In the genomic region with DNA sequence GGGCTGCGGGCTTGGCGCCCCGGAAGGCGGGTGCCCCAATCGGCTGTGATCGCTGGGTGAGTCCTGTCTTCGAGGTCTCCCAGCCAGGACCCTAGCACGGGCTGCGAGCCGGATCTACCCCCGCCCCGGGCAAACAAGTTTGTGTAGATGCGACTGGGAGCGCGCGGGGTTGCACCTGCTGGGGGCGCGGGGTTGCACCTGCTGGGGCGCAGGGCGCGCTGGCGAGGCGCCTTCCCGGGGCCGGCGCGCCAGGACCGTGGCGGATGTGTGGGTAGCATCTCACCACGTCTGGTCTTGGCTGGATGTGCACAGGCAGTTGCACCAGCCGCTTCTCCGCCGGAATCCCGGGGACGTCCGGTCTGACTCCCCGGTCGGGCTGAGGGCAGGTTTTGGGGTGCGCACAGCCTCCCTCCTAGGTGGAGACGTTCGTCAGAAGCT, we compare ENCODE assay signal across 8 mouse cellular contexts. TPM values are rescaled to one million over a fixed set of nuclear protein-coding genes. Genes with fewer than 3 reads are reported as not detected.
DNase-seq lines count a peak whose midpoint lies in the region; ATAC-seq and TF ChIP-seq lines count a peak whose summit lies in the region.

No protein-coding gene starts in this region.

- H3K4me1 ChIP-seq in heart, embryonic 10.5 days = peaks cover 15% of the 10 kb centered on the region
- H3K4me1 ChIP-seq in forebrain, embryonic 15.5 days = peaks cover 46% of the 10 kb centered on the region
- peaks cover 12% of the 10 kb centered on the region for H3K4me1 ChIP-seq in limb, embryonic 13.5 days
- peaks cover 22% of the 10 kb centered on the region; the same call in 1 of the 2 replicates for H3K4me1 ChIP-seq in midbrain, postnatal 0 days (ENCODE audit: insufficient read depth, low read length)

- no peaks in the 10 kb centered on the region for H3K36me3 ChIP-seq in heart, embryonic 10.5 days
- no peaks in the 10 kb centered on the region for H3K36me3 ChIP-seq in forebrain, embryonic 15.5 days
- no peaks in the 10 kb centered on the region for H3K36me3 ChIP-seq in limb, embryonic 13.5 days
- no peaks in the 10 kb centered on the region for H3K36me3 ChIP-seq in midbrain, postnatal 0 days (ENCODE audit: insufficient read depth, low read length)

- WGBS in heart, embryonic 10.5 days = 2% methylated on average over 41 of the region's 41 CpGs
- WGBS in forebrain, embryonic 15.5 days = under 1% methylated on average over 41 of the region's 41 CpGs
- WGBS in limb, embryonic 13.5 days = under 1% methylated on average over 41 of the region's 41 CpGs
- WGBS in midbrain, postnatal 0 days = 0% methylated on average over 34 of the region's 41 CpGs

- no peak for DNase-seq in heart, embryonic 10.5 days (ENCODE audit: low spot score)
- no peak for DNase-seq in heart, adult 11 months
- peak; percentile 25 to 45 for DNase-seq in adrenal gland, postnatal 36 days
- DNase-seq in midbrain, postnatal 0 days (ENCODE audit: low spot score) = no peak
- DNase-seq in yolk sac, embryonic 10.5 days (ENCODE audit: low spot score) = no peak

- peak overlapping the region; percentile 69 for H3K27ac ChIP-seq in heart, embryonic 10.5 days
- H3K27ac ChIP-seq in forebrain, embryonic 15.5 days (replicated peaks) = peak overlapping the region; percentile 79
- no peak overlapping the region for H3K27ac ChIP-seq in limb, embryonic 13.5 days
- H3K27ac ChIP-seq in midbrain, postnatal 0 days (ENCODE audit: low read depth, low read length) = peak overlapping the region; percentile 81

- peak overlapping the region; percentile 78 for H3K9ac ChIP-seq in forebrain, embryonic 15.5 days (replicated peaks)
- H3K9ac ChIP-seq in limb, embryonic 13.5 days = peak overlapping the region; percentile 59
- H3K9ac ChIP-seq in midbrain, postnatal 0 days (replicated peaks; ENCODE audit: low read length, poor library complexity, severe bottlenecking) = peak overlapping the region; percentile 84

- peak overlapping the region; percentile 70 for H3K4me3 ChIP-seq in heart, embryonic 10.5 days
- peak overlapping the region; percentile 68 for H3K4me3 ChIP-seq in forebrain, embryonic 15.5 days
- H3K4me3 ChIP-seq in limb, embryonic 13.5 days = peak overlapping the region; percentile 55
- H3K4me3 ChIP-seq in midbrain, postnatal 0 days (ENCODE audit: low read depth, low read length) = peak overlapping the region; percentile 91

- H3K4me2 ChIP-seq in forebrain, embryonic 15.5 days (replicated peaks) = peak overlapping the region; percentile 87
- peak overlapping the region; percentile 93 for H3K4me2 ChIP-seq in limb, embryonic 13.5 days (replicated peaks)
- peak overlapping the region; percentile 81 for H3K4me2 ChIP-seq in midbrain, postnatal 0 days (ENCODE audit: low read depth, low read length, poor library complexity, severe bottlenecking)

- peaks cover 56% of the 10 kb centered on the region for H3K27me3 ChIP-seq in heart, embryonic 10.5 days (ENCODE audit: insufficient read depth, poor library complexity, severe bottlenecking)
- H3K27me3 ChIP-seq in forebrain, embryonic 15.5 days = no peaks in the 10 kb centered on the region
- H3K27me3 ChIP-seq in limb, embryonic 13.5 days = peaks cover 73% of the 10 kb centered on the region
- H3K27me3 ChIP-seq in midbrain, postnatal 0 days (ENCODE audit: insufficient read depth, low read length) = no peaks in the 10 kb centered on the region

- no peaks in the 10 kb centered on the region for H3K9me3 ChIP-seq in heart, embryonic 10.5 days
- no peaks in the 10 kb centered on the region for H3K9me3 ChIP-seq in forebrain, embryonic 15.5 days
- no peaks in the 10 kb centered on the region for H3K9me3 ChIP-seq in limb, embryonic 13.5 days
- no peaks in the 10 kb centered on the region for H3K9me3 ChIP-seq in midbrain, postnatal 0 days (ENCODE audit: low read length)

- no peak; the same call in 1 of the 2 replicates for TF ChIP-seq CTCF in midbrain, postnatal 0 days (IDR thresholded peaks at IDR 0.05)

- ATAC-seq in forebrain, embryonic 15.5 days (replicated peaks) = peak; percentile 57
- ATAC-seq in limb, embryonic 13.5 days (ENCODE audit: low FRiP score, low read depth) = no peak
- ATAC-seq in midbrain, postnatal 0 days (ENCODE audit: low FRiP score) = peak; percentile 33
- no peak for ATAC-seq in activated CD4-positive, CD25-positive, alpha-beta regulatory T cell, adult 4 months

RNA-seq across cellular contexts. Expression of gene Wscd1, which starts 1.5 kb away (rescaled TPM):
- polyA plus RNA-seq in heart, embryonic 10.5 days (2016; fragmentation: Nextera tagmentation; extraction: Ambion mirVana) = 3.1 and 3.3 TPM in 2 replicates
- 1 to 10 TPM; 5.0 to 7.4 TPM for total RNA-seq in adrenal gland, postnatal 36 days (2021)
- polyA plus RNA-seq in forebrain, embryonic 15.5 days (2015; fragmentation: Nextera tagmentation; extraction: Ambion mirVana) = 52.2 and 58.4 TPM in 2 replicates
- 2.4 and 2.8 TPM in 2 replicates for polyA plus RNA-seq in limb, embryonic 13.5 days (2015; fragmentation: Nextera tagmentation; extraction: Ambion mirVana)
- 143 and 167 TPM in 2 replicates for total RNA-seq in midbrain, postnatal 0 days (2014; rRNA removed)
- 81.5 and 82.4 TPM in 2 replicates for polyA plus RNA-seq in midbrain, postnatal 0 days (2015; fragmentation: Nextera tagmentation; extraction: Ambion mirVana)
- not detected for polyA plus RNA-seq in activated CD4-positive, CD25-positive, alpha-beta regulatory T cell, adult 4 months (2017; shearing (Covaris generic))

Comparison
In these comparisons a context has a peak if more than half of its experiments do, and no peak if none do; other contexts are left out.
1. DNase-seq: peak in adrenal gland, postnatal 36 days (2 of 2); none in heart, embryonic 10.5 days (single experiment), heart, adult 11 months (single experiment), midbrain, postnatal 0 days (single experiment) and yolk sac, embryonic 10.5 days (single experiment).
2. ATAC-seq: peak in forebrain, embryonic 15.5 days (single experiment) and midbrain, postnatal 0 days (single experiment); none in limb, embryonic 13.5 days (single experiment) and activated CD4-positive, CD25-positive, alpha-beta regulatory T cell, adult 4 months (single experiment).
3. RNA of gene Wscd1, which starts 1.5 kb away (polyA plus RNA-seq): 81.5 to 82.4 TPM in midbrain, postnatal 0 days and 52.2 to 58.4 TPM in forebrain, embryonic 15.5 days; 3.1 to 3.3 TPM in heart, embryonic 10.5 days, 2.4 to 2.8 TPM in limb, embryonic 13.5 days and not detected in activated CD4-positive, CD25-positive, alpha-beta regulatory T cell, adult 4 months; every median in the first group is over 10 times any median in the second.
4. Peak in every context shown above with its lines, with median percentiles within 50 percentile points of each other: H3K4me3 ChIP-seq, H3K4me2 ChIP-seq and H3K9ac ChIP-seq.